7 mouse cellular contexts compared by ENCODE assay signal in the genomic region with DNA sequence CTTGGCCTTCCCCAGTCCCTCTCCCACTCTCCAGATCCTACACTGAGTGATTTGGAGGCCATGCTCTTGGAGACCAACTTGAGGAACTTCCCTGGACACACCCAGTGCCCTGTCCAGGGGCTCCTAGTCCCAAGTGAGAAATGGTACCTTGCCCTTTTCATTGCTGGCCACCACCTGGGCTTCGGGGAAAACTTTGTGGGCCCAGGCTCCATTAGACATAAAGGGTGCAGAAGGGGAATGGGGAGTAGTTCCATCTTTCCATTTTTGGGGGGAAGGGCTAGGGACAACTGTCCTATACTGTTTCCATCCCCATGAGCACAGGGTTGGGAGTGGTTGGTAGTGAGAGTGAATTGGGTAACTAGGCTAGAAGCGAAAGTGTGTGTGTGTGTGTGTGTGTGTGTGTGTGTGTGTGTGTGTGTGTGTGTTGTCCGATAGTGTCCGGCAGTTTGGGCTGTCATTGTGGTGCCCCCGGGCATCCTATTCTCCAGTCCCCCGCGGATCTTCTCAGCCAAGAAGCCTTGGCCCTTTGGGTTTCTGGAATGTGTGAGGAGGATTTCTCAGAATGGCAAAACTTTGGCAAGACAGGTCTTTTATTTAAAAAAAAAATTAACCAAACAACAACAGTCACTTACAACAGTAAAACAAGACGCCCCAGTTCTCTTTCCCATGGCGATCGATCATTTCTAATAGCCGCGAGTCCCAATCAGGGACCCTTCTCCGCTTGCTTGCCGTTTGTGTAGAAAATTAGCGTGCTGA. TPM values are rescaled to one million over a fixed set of nuclear protein-coding genes. Genes with fewer than 3 reads are reported as not detected.
DNase-seq lines count a peak whose midpoint lies in the region; ATAC-seq and TF ChIP-seq lines count a peak whose summit lies in the region.

No protein-coding gene starts in this region.

- H3K4me2 ChIP-seq in hindbrain, embryonic 14.5 days (replicated peaks): peak overlapping the region; percentile 60
- H3K4me2 ChIP-seq in midbrain, embryonic 14.5 days (ENCODE audit: low read length): peak overlapping the region; percentile 84

- no peaks in the 10 kb centered on the region for H3K9me3 ChIP-seq in forebrain, embryonic 10.5 days
- no peaks in the 10 kb centered on the region for H3K9me3 ChIP-seq in hindbrain, embryonic 14.5 days (ENCODE audit: control insufficient read depth, low read length)
- H3K9me3 ChIP-seq in midbrain, embryonic 14.5 days (ENCODE audit: control insufficient read depth, low read length): no peaks in the 10 kb centered on the region

- H3K27me3 ChIP-seq in testis, adult 2 months (ENCODE audit: control insufficient read depth, insufficient read depth, low read length): no peaks in the 10 kb centered on the region; the same call in 1 of the 2 replicates
- peaks cover 91% of the 10 kb centered on the region for H3K27me3 ChIP-seq in forebrain, embryonic 10.5 days (ENCODE audit: poor library complexity, severe bottlenecking)
- peaks cover 7% of the 10 kb centered on the region; the same call in 1 of the 2 replicates for H3K27me3 ChIP-seq in hindbrain, embryonic 14.5 days (ENCODE audit: control insufficient read depth, insufficient read depth, low read length)
- peaks cover 25% of the 10 kb centered on the region for H3K27me3 ChIP-seq in midbrain, embryonic 14.5 days (ENCODE audit: control insufficient read depth, insufficient read depth, low read length)

- TF ChIP-seq POLR2A in testis, adult 2 months (IDR thresholded peaks at IDR 0.05; ENCODE audit: control insufficient read depth, low read depth, low read length): no peak

- no peak for DNase-seq in testis, postnatal 10 days (ENCODE audit: low spot score)
- peak; percentile 39 for DNase-seq in forebrain, embryonic 10.5 days (ENCODE audit: extremely low spot score, low spot score)
- no peak for DNase-seq in hindbrain, embryonic 14.5 days (ENCODE audit: low spot score)
- no peak for DNase-seq in midbrain, embryonic 14.5 days
- no peak for DNase-seq in right cerebral cortex, postnatal 14 days
- no peak for DNase-seq in frontal cortex, postnatal 36 days (ENCODE audit: low spot score in 2 of 2)

- H3K4me3 ChIP-seq in testis, adult 2 months (ENCODE audit: control insufficient read depth, low read depth, low read length): peak overlapping the region; percentile 56
- peak overlapping the region; percentile 63 for H3K4me3 ChIP-seq in forebrain, embryonic 10.5 days
- peak overlapping the region; percentile 80 for H3K4me3 ChIP-seq in hindbrain, embryonic 14.5 days (replicated peaks; ENCODE audit: low read length)
- peak overlapping the region; percentile 64 for H3K4me3 ChIP-seq in midbrain, embryonic 14.5 days (replicated peaks; ENCODE audit: low read depth, low read length)

- no peak for TF ChIP-seq CTCF in testis, adult 2 months (IDR thresholded peaks at IDR 0.05; ENCODE audit: control insufficient read depth, insufficient read depth, insufficient replicate concordance, low read depth, low read length)

- ATAC-seq in hindbrain, embryonic 14.5 days (ENCODE audit: low FRiP score): no peak
- ATAC-seq in midbrain, embryonic 14.5 days (ENCODE audit: low FRiP score, low TSS enrichment): no peak

- no peaks in the 10 kb centered on the region for H3K36me3 ChIP-seq in testis, adult 2 months (ENCODE audit: control insufficient read depth, insufficient read depth, low read length)
- H3K36me3 ChIP-seq in forebrain, embryonic 10.5 days (replicated peaks): no peaks in the 10 kb centered on the region
- H3K36me3 ChIP-seq in hindbrain, embryonic 14.5 days (replicated peaks; ENCODE audit: control insufficient read depth, insufficient read depth): no peaks in the 10 kb centered on the region
- no peaks in the 10 kb centered on the region for H3K36me3 ChIP-seq in midbrain, embryonic 14.5 days (ENCODE audit: control insufficient read depth, insufficient read depth, low read length)

- WGBS in forebrain, embryonic 10.5 days: 1% methylated on average over 15 of the region's 15 CpGs
- under 1% methylated on average over 15 of the region's 15 CpGs for WGBS in hindbrain, embryonic 14.5 days
- WGBS in midbrain, embryonic 14.5 days: 1% methylated on average over 15 of the region's 15 CpGs

- peak overlapping the region; percentile 40 for H3K27ac ChIP-seq in testis, adult 2 months (ENCODE audit: control insufficient read depth, insufficient read depth, low read depth, low read length)
- no peak overlapping the region for H3K27ac ChIP-seq in forebrain, embryonic 10.5 days
- peak overlapping the region; percentile 96 for H3K27ac ChIP-seq in hindbrain, embryonic 14.5 days
- H3K27ac ChIP-seq in midbrain, embryonic 14.5 days (replicated peaks; ENCODE audit: low read depth, low read length): peak overlapping the region; percentile 92

- peak overlapping the region; percentile 97 for H3K9ac ChIP-seq in hindbrain, embryonic 14.5 days
- peak overlapping the region; percentile 86 for H3K9ac ChIP-seq in midbrain, embryonic 14.5 days (replicated peaks; ENCODE audit: low read length)

- H3K4me1 ChIP-seq in testis, adult 2 months (ENCODE audit: control insufficient read depth, insufficient read depth, low read length): peaks cover 8% of the 10 kb centered on the region; the same call in 1 of the 2 replicates
- peaks cover 57% of the 10 kb centered on the region for H3K4me1 ChIP-seq in forebrain, embryonic 10.5 days
- H3K4me1 ChIP-seq in hindbrain, embryonic 14.5 days (replicated peaks; ENCODE audit: control insufficient read depth, insufficient read depth, low read length): peaks cover 19% of the 10 kb centered on the region
- peaks cover 16% of the 10 kb centered on the region; the same call in 1 of the 2 replicates for H3K4me1 ChIP-seq in midbrain, embryonic 14.5 days (ENCODE audit: control insufficient read depth, insufficient read depth, low read length)

RNA-seq across cellular contexts. Expression of gene Ebf1, which starts 2.2 kb away (rescaled TPM):
- 1.1 and 1.2 TPM in 2 replicates for polyA plus RNA-seq in testis, adult 2 months (2012; rRNA removed)
- polyA plus RNA-seq in forebrain, embryonic 10.5 days (2016; fragmentation: Nextera tagmentation; extraction: Ambion mirVana): 8.1 and 8.4 TPM in 2 replicates
- 123 TPM in 2 replicates for polyA plus RNA-seq in hindbrain, embryonic 14.5 days (2014; fragmentation: Nextera tagmentation; extraction: Ambion mirVana)
- 98.3 and 112 TPM in 2 replicates for polyA plus RNA-seq in midbrain, embryonic 14.5 days (2014; fragmentation: Nextera tagmentation; extraction: Ambion mirVana)

Comparison
In these comparisons a context has a peak if more than half of its experiments do, and no peak if none do; other contexts are left out.
1. RNA of gene Ebf1, which starts 2.2 kb away (polyA plus RNA-seq): 123 TPM in hindbrain, embryonic 14.5 days and 98.3 to 112 TPM in midbrain, embryonic 14.5 days; 8.1 to 8.4 TPM in forebrain, embryonic 10.5 days and 1.1 to 1.2 TPM in testis, adult 2 months; every median in the first group is over 10 times any median in the second.
2. Peak in every context shown above with its lines, with median percentiles within 50 percentile points of each other: H3K4me3 ChIP-seq.